Mouse (Mus musculus) 3T3-L1 (cell line): ENCODE measurements around the gene Slc44a3.

ENCODE experiments used
- DNase-seq: peaks from one replicate; pipeline ENCODE4 v3.0.0-alpha.2; 2015; ENCODE audit warnings: low read depth, low spot score

Slc44a3 gene

GRCm38 (mm10) chr3:121500734-121501133 is 31.5 kb downstream of the Slc44a3 start:
- no peak for DNase-seq

GRCm38 (mm10) chr3:121500225-121500624 is 32.0 kb downstream of the Slc44a3 start:
- peak; percentile 82 for DNase-seq

GRCm38 (mm10) chr3:121493997-121494421 is 38.2 kb downstream of the Slc44a3 start:
- DNase-seq, result peak; percentile 35

GRCm38 (mm10) chr3:121492026-121492425 is 40.2 kb downstream of the Slc44a3 start:
- DNase-seq, result no peak

GRCm38 (mm10) chr3:121490941-121491340 is 41.3 kb downstream of the Slc44a3 start:
- no peak for DNase-seq

GRCm38 (mm10) chr3:121489462-121490118 is 42.6 kb downstream of the Slc44a3 start:
- DNase-seq, result no peak

- no peak for DNase-seq
Observed at GRCm38 (mm10) chr3:121485201-121485600, 47.0 kb downstream of the Slc44a3 start.

GRCm38 (mm10) chr3:121483266-121484161 is 48.7 kb downstream of the Slc44a3 start:
- DNase-seq, result no peak

GRCm38 (mm10) chr3:121481564-121481963 is 50.6 kb downstream of the Slc44a3 start:
- DNase-seq, result peak; percentile 48

- no peak for DNase-seq
Observed at GRCm38 (mm10) chr3:121480961-121481436, 51.2 kb downstream of the Slc44a3 start.

- DNase-seq, result no peak
Observed at GRCm38 (mm10) chr3:121480030-121480960, 51.9 kb downstream of the Slc44a3 start.

- DNase-seq, result peak; percentile 74
Observed at GRCm38 (mm10) chr3:121474738-121475137, 57.5 kb downstream of the Slc44a3 start.

GRCm38 (mm10) chr3:121471703-121472102 is 60.5 kb downstream of the Slc44a3 start:
- DNase-seq, result no peak

GRCm38 (mm10) chr3:121469185-121469975 is 62.8 kb downstream of the Slc44a3 start:
- peak; percentile 83 for DNase-seq

GRCm38 (mm10) chr3:121468136-121468535 is 64.1 kb downstream of the Slc44a3 start:
- DNase-seq, result no peak

- DNase-seq, result peak; percentile 52
Observed at GRCm38 (mm10) chr3:121467094-121467552, 65.1 kb downstream of the Slc44a3 start.

GRCm38 (mm10) chr3:121465795-121466194 is 66.4 kb downstream of the Slc44a3 start:
- DNase-seq, result no peak

- DNase-seq, result no peak
Observed at GRCm38 (mm10) chr3:121464733-121465305, 67.4 kb downstream of the Slc44a3 start.

GRCm38 (mm10) chr3:121462782-121463181 is 69.4 kb downstream of the Slc44a3 start:
- no peak for DNase-seq

- no peak for DNase-seq
Observed at GRCm38 (mm10) chr3:121461477-121461876, 70.7 kb downstream of the Slc44a3 start.
